Mouse (Mus musculus): ENCODE measurements around the gene Mgat4b. TPM values are rescaled to one million over a fixed set of nuclear protein-coding genes. Genes with fewer than 3 reads are reported as not detected.

Mgat4b gene
- total RNA-seq, 2 experiments from 2014 or later = 117 to 120 TPM

- no peak for DNase-seq
These were observed 10.1 kb upstream of the Mgat4b start for GRCm38 (mm10) chr11:50200613-50201012.

GRCm38 (mm10) chr11:50201590-50201989 lies 9.1 kb upstream of the Mgat4b start:
- no peak for DNase-seq

DNA sequence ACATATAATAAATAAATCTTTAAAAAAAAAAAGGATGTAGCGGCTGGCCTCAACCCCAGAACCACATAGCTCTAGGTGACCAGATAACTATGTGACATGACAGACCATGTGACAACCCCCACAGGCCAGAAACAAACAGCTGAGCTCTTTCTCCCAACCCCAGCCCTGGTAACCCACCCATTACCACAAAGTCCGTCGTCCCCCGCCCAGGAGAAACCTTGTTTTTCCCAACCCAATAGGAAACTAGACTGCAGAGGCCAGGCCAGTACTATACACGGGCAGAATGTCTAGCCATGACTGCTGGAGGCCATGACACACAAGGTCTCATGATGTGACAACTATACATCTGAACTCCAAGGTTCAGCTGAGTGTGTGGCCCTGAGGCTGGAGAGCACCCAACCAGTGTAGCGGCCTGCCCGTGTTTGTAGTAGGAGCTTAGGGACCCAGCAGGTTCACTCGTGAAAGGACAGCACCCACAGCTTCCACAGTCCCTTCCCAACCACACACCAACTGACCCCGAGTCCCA lies 7.3 kb upstream of the Mgat4b start:
- no peak for DNase-seq

DNA sequence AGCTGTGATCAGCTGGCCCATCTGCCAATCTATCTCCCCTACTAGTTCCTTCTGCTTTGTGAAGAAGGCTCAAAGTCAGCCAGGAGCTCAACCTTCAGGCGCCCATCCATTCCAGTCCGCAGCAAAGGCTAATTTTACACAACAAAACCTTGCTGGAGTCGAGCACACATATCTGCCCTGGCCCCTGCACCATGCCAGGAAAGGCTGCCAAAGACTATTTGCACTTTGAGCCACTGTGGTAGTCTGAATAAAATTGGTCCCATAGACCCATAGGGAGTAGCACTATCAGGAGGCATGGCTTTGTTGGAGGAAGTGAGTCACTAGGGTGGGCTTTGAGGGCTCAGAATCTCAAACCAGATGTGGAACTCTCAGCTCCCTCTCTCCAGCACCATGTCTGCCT lies 5.3 kb upstream of the Mgat4b start:
- DNase-seq = no peak

DNA sequence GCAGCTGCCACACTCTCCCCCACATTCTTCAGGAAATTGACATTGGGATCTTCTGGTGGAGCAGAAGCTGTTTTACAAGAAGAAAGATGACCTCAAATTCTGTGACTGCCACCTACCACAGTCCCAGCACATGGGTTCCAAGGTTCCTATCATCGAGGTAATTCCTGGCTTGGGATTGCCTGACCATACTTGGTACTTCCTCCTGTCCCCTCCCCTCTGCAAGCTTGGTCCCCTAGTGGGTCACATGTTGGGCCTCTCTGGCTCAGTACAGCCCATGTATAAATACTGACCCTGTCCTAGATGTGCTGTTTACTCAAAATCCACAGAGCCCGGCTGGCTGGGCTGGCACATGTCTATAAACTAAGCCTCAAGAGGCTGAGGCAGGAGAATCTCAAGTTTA lies 4.7 kb upstream of the Mgat4b start:
- DNase-seq = no peak

DNA sequence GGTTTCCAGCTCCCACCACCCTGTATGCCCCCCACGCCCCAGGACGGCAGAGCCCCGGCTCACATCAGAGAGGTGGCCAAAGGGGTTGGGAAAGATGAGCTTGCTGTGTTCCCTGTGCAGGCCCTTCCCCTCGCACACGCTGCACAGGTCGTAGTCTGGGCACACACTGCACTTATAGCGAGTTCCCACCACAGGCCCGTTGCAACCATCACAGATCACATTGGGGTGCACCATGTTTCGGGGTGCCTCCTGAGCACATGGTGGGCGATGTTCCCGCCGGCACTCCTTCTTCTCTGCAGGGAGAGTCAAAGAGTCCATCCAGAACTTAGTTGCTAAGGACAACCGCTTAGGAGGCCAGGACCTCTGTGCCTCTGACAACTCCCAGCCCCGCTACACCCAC lies 3.3 kb upstream of the Mgat4b start:
- DNase-seq = no peak

- no peak for DNase-seq
These were observed 2.7 kb upstream of the Mgat4b start for GRCm38 (mm10) chr11:50208039-50208438.

DNA sequence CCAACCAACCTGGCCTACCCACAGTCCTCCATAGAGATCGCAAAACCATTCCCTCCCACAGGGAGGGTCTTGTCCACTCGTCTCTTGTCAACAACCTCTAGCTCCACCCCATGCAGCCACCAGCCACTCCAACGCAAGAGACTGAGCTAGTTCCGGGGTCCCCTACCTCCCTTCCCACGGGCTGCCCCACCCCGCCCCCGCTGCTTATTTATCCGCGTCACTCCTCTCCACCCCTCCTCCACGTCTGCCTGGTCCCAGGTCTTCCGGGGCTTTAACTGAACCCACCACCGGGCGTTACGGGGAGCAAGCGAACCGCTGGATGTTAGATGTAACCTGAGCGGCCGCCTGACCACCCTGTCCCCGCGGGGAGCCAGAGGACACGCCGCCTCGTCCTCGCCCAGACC lies 587 bp upstream of the Mgat4b start:
- peak; percentile 94 for DNase-seq

DNA sequence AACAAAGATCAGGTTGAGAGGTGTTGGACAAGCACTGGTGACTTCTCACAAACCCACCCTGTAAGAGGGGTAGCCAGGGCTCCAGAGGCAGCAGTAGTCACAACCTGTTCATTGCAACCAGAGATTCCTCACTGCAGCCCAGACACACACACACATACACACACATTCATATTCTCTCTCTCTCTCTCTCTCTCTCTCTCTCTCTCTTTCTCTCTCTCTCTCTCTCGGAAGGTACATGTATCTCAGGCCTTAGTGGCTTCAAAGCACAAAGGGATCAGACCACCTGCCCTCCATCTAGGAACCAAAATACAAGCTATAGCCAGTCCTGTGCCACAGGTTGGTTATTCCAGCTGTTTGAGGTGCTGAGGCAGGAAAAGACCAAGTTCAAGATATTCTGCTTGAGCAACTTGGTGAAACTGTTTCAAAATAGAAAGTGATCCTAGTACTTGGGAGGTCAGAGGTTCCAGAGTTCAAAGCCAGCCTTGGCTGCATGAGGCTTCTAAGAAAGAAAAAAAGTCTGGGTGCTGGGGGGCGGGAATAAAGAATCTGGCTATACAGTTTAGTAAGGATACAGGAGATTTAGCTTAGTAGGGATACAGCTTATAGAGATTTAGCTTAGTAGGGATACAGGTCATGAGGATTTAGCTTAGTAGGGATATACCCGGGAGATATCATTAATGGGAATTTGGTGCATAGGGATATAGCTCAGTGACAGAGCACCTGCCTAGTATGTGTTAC lies 801 bp downstream of the Mgat4b start:
- no peak for DNase-seq

GRCm38 (mm10) chr11:50212060-50212739 lies 1.5 kb downstream of the Mgat4b start:
- DNase-seq = no peak

- peak; percentile 85 for DNase-seq
These were observed 2.4 kb downstream of the Mgat4b start for GRCm38 (mm10) chr11:50212848-50213758.

DNA sequence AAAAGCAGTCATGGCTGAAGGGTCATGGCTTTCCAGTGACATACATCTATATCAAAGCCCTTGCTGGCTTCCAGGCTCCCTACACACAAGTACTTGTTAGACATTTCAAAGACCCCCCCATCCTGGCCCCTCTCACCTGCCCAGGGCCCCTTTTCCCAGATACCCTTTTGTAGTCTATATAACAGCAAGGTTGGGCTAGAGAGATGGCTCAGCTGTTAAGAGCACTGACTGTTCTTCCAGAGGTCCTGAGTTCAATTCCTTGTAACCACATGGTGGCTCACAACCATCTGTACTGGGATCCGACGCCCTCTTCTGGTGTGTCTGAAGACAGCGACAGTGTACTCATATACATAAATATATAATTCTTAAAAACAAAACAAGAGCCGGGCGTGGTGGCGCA lies 3.9 kb downstream of the Mgat4b start:
- no peak for DNase-seq

- DNase-seq = no peak
These were observed 4.9 kb downstream of the Mgat4b start for GRCm38 (mm10) chr11:50215633-50216032.

DNA sequence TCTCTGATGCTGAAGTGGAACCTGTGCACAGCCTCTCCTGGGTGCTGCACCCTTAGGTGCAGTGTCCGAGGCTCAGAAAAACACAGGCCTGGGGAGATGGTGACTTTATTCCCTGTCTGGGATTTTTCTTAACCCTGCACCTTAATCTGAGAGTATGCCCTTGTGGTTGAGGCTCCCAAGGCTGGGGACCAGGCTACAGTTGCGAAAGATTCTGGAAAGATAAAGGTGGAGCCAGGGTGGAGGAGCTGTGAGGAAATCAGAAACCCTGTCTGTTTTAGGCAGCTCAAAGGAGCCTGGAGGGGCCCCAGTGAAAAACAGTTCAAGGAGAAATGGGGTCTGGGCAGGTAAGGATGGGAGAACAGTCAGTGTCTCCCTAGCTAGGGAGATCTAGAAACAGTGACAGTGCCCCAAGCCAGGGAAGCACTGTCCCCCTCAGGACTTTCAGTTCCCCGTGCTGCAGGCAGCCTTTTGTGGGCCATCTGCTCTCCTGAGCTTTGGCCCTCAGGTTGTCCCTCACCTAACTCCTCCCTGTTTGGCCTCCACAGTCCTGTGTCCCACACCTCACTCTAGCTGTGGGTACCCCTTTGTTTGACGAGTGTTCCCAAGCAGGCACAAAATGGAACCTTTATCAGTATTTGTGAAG lies 6.2 kb downstream of the Mgat4b start:
- no peak for DNase-seq

GRCm38 (mm10) chr11:50217811-50218210 lies 7.1 kb downstream of the Mgat4b start:
- no peak for DNase-seq

DNA sequence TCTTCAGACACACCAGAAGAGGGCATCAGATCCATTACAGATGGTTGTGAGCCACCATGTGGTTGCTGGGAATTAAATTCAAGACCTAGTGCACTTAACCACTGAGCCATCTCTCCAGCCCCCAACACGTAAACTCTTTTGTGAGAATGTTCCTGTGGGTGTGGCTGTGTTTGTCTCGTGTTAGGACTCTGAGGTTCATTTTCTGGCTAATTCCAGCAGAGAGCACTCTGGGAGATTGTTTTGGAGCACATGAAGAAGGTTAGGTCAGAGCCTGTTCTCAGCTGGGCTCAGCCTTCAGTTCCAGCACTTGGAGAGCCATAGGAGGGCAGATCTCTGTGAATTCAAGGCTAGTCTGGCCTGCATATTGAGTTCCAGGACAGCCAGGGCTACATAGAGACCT lies 9.1 kb downstream of the Mgat4b start:
- DNase-seq = no peak

DNA sequence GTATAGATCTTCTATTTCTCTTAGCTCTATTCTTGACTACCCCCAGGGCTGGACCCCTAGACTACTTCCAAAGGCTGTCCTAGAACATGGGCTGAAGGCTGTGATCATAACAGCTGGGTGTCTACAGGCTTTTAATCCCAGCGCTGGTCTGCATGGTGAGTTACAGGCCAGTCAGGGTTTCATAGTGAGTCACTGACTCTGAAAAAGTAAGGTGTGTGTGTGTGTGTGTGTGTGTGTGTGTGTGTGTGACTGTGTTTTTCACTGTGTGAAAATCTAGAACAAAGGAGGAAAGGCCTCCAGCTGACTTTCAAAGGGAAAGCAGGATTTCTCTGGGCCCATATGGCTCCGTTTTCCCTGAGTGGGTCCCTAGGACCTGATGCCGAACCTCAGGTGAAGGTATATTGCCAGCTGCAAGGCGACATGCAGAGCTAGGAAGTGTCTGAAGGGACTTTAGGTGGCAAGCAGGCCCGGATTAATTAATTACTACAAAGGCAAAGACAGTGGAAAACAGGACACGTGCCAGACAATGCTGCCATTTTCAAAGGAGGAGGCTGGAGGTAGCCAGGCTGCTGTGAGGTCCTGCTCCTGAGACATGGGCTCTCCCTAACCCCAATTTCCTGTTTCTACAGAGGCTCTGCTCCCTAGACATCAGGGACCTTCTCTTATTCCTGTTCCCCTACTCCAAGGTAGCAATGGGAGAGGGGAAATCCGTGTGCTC lies 12.0 kb downstream of the Mgat4b start:
- DNase-seq = no peak

GRCm38 (mm10) chr11:50223783-50224662 lies 13.3 kb downstream of the Mgat4b start:
- DNase-seq = no peak

DNA sequence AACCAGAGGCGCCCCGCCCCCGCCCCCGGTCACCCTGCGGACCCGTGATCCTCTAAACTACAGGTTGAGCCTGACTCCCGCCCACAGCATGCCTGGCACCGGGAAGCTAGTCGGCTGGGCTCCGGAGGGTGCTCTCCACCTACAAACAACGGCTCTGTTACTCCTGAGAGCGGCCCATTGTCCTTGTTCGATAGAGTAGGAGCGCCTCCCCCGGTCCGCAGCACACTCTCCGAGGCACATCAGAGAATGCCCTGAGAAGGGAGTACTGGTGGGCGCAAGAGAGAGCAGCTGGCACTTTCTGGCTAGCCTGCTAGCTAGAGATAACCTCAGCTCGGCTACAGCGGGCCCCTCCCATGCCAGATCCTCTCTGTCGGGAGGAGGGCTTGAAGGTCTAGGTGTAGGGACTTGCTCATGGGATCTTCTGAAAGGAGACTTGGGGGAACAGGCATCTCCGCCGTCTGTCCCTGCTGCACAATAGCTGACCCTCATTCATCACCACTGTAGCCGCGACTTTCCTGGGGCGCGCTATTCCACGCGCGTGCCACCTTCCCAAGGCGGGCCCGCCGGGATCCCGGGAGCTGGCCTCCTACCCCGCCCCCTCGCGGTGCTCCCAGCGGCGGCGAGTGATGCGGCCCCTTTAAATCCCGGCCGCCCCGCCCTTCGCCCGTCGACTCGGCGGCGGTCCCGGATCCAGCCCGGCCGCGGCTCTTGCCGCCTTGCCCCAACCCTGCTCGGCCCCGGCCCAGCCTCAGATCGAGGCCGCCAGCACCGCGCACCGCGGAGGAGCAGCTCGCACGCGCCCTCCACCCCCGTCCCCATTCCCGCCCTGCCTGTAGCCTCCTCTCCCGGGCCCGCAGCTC lies 14.2 kb downstream of the Mgat4b start:
- peak; percentile 88 for DNase-seq
